Mouse (Mus musculus): ENCODE measurements around the gene Stambpl1. TPM values are rescaled to one million over a fixed set of nuclear protein-coding genes. Genes with fewer than 3 reads are reported as not detected.

Stambpl1 gene
- total RNA-seq, 2 experiments from 2014 or later = 1.4 to 1.7 TPM

GRCm38 (mm10) chr19:34265604-34266193 lies 73.7 kb downstream of the Stambpl1 start:
- DNase-seq = no peak

GRCm38 (mm10) chr19:34268991-34269390 lies 77.0 kb downstream of the Stambpl1 start:
- intact Hi-C loops (cut with DNase I; ENCODE audit: low total_unique reads) = no loop called here

More at GRCm38 (mm10) chr19:34265604-34266193, 73.7 kb downstream of the Stambpl1 start:
- intact Hi-C loops (cut with DNase I; ENCODE audit: low total_unique reads) = no loop called here

GRCm38 (mm10) chr19:34270106-34270726 lies 78.2 kb downstream of the Stambpl1 start:
- DNase-seq = no peak

More at GRCm38 (mm10) chr19:34268991-34269390, 77.0 kb downstream of the Stambpl1 start:
- DNase-seq = no peak

GRCm38 (mm10) chr19:34270824-34271464 lies 78.9 kb downstream of the Stambpl1 start:
- no peak for DNase-seq

More at GRCm38 (mm10) chr19:34270106-34270726, 78.2 kb downstream of the Stambpl1 start:
- intact Hi-C loops (cut with DNase I; ENCODE audit: low total_unique reads) = no loop called here

GRCm38 (mm10) chr19:34273073-34273472 lies 81.0 kb downstream of the Stambpl1 start:
- intact Hi-C loops (cut with DNase I; ENCODE audit: low total_unique reads) = no loop called here
- no peak for DNase-seq

More at GRCm38 (mm10) chr19:34270824-34271464, 78.9 kb downstream of the Stambpl1 start:
- intact Hi-C loops (cut with DNase I; ENCODE audit: low total_unique reads) = no loop called here

- intact Hi-C loops (cut with DNase I; ENCODE audit: low total_unique reads) = no loop called here
- peak; percentile 8 for DNase-seq
Observed at GRCm38 (mm10) chr19:34278078-34278477, 86.0 kb downstream of the Stambpl1 start.

- no peak for DNase-seq
- intact Hi-C loops (cut with DNase I; ENCODE audit: low total_unique reads) = loop anchor here (2.0 kb wide), 1 partner anchor 39 kb away; no protein-coding TSS in a partner anchor
Observed at GRCm38 (mm10) chr19:34283614-34284013, 91.6 kb downstream of the Stambpl1 start.

GRCm38 (mm10) chr19:34284383-34284782 lies 92.4 kb downstream of the Stambpl1 start:
- peak; percentile 13 for DNase-seq
- intact Hi-C loops (cut with DNase I; ENCODE audit: low total_unique reads) = loop anchor here (2.0 kb wide), 1 partner anchor 40 kb away; no protein-coding TSS in a partner anchor

- no peak for DNase-seq
- intact Hi-C loops (cut with DNase I; ENCODE audit: low total_unique reads) = loop anchor here (2.0 kb wide), 1 partner anchor 40 kb away; no protein-coding TSS in a partner anchor
Observed at GRCm38 (mm10) chr19:34284826-34285225, 92.8 kb downstream of the Stambpl1 start.

- no peak for DNase-seq
- intact Hi-C loops (cut with DNase I; ENCODE audit: low total_unique reads) = no loop called here
Observed at GRCm38 (mm10) chr19:34287221-34287620, 95.2 kb downstream of the Stambpl1 start.

- intact Hi-C loops (cut with DNase I; ENCODE audit: low total_unique reads) = no loop called here
- no peak for DNase-seq
Observed at GRCm38 (mm10) chr19:34287656-34288415, 95.8 kb downstream of the Stambpl1 start.

- intact Hi-C loops (cut with DNase I; ENCODE audit: low total_unique reads) = no loop called here
- no peak for DNase-seq
Observed at GRCm38 (mm10) chr19:34288696-34289095, 96.7 kb downstream of the Stambpl1 start.

Other genes with a start within 250 kb of the Stambpl1 start
- not detected for gene Lipf, start 231.0 kb upstream of the Stambpl1 start, total RNA-seq (2021)
- not detected for gene Lipk, start 183.9 kb upstream of the Stambpl1 start, total RNA-seq (2021)
- not detected for gene Lipn, start 124.9 kb upstream of the Stambpl1 start, total RNA-seq (2021)
- not detected for gene Lipm, start 91.3 kb upstream of the Stambpl1 start, total RNA-seq (2021)
- not detected for gene Ankrd22, start 26.2 kb upstream of the Stambpl1 start, total RNA-seq (2021)
- 100 to 1,000 TPM; 433 to 628 TPM for gene Acta2, start 63.4 kb downstream of the Stambpl1 start, total RNA-seq (2021)
- 1 to 10 TPM; 2.8 to 6.0 TPM for gene Fas, start 98.4 kb downstream of the Stambpl1 start, total RNA-seq (2021)